Mouse (Mus musculus) MEL (cell line): ENCODE data around the gene Cds2. TPM values are rescaled to one million over a fixed set of nuclear protein-coding genes. Genes with fewer than 3 reads are reported as not detected.

Experiments used
- DNase-seq: peaks from one replicate; pipeline ENCODE4 v3.0.0; 2011; ENCODE audit warnings: low read depth, low spot score
- H3K27ac ChIP-seq: 2 replicates; pipeline ENCODE4 v1.5.1; 2012; ENCODE audit warnings: low read depth, mild to moderate bottlenecking, control low read depth, low read length, moderate library complexity; ENCODE audit not compliant: control insufficient read depth
- H3K27me3 ChIP-seq, 2 experiments: fragments of 150-350 bp in 1 of 2; sonication (generic) in 1 of 2; 2 replicates each; pipeline ENCODE4 v1.6.1; 2012; ENCODE audit warnings: low read length in 2 of 2, mild to moderate bottlenecking in 2 of 2, improper control_type of control experiment in 1 of 2, moderate library complexity in 1 of 2; ENCODE audit not compliant: insufficient read depth in 2 of 2, control insufficient read depth in 1 of 2
- H3K36me3 ChIP-seq, 2 experiments: 2 replicates each; pipeline ENCODE4 v1.6.1; 2012 to 2014; ENCODE audit warnings: low read length in 2 of 2, improper control_type of control experiment in 1 of 2, inconsistent platforms in 1 of 2, mild to moderate bottlenecking in 1 of 2; ENCODE audit not compliant: insufficient read depth in 2 of 2, control insufficient read depth in 1 of 2
- H3K4me1 ChIP-seq, 2 experiments: fragments of 150-350 bp in 1 of 2; sonication (generic) in 1 of 2; 2 replicates each; pipeline ENCODE4 v1.6.1; 2012; ENCODE audit warnings: low read length in 2 of 2, improper control_type of control experiment in 1 of 2, mild to moderate bottlenecking in 1 of 2; ENCODE audit not compliant: insufficient read depth in 2 of 2, control insufficient read depth in 1 of 2
- H3K4me3 ChIP-seq, 2 experiments: fragments of 150-350 bp in 1 of 2; sonication (generic) in 1 of 2; 2 replicates each; pipeline ENCODE4 v1.5.1; 2012; ENCODE audit warnings: low read depth in 2 of 2, low read length in 2 of 2, mild to moderate bottlenecking in 2 of 2, moderate library complexity in 2 of 2, control low read depth in 1 of 2, improper control_type of control experiment in 1 of 2; ENCODE audit not compliant: control insufficient read depth in 1 of 2, insufficient read depth in 1 of 2
- H3K79me2 ChIP-seq: 2 replicates; pipeline ENCODE4 v1.6.1; 2012; ENCODE audit warnings: mild to moderate bottlenecking, low read length, moderate library complexity; ENCODE audit not compliant: control insufficient read depth, poor library complexity, insufficient read depth
- H3K9ac ChIP-seq: 2 replicates; pipeline ENCODE4 v1.6.1; 2012; ENCODE audit warnings: low read depth, mild to moderate bottlenecking, control low read depth, low read length, moderate library complexity; ENCODE audit not compliant: control insufficient read depth, poor library complexity, severe bottlenecking
- H3K9me3 ChIP-seq: fragments of 150-350 bp; sonication (generic); replicated peaks from 2 replicates; pipeline ENCODE4 v1.6.1; 2012; ENCODE audit warnings: mild to moderate bottlenecking, low read length, improper control_type of control experiment, moderate library complexity; ENCODE audit not compliant: insufficient read depth
- BHLHE40 ChIP-seq: IDR thresholded peaks from 2 replicates; pipeline ENCODE4 v1.6.1; 2012; ENCODE audit warnings: low read depth, mild to moderate bottlenecking, inconsistent platforms, low read length, improper control_type of control experiment, borderline replicate concordance
- CHD1 ChIP-seq: IDR thresholded peaks from 2 replicates; pipeline ENCODE4 v1.6.1; 2012; ENCODE audit warnings: low read depth, mild to moderate bottlenecking, inconsistent platforms, low read length, improper control_type of control experiment
- CTCF ChIP-seq, 3 experiments: IDR thresholded peaks in 2 of 3; conservative IDR thresholded peaks in 1 of 3; 2 replicates each; pipeline ENCODE4 v1.5.1; 2011 to 2012; ENCODE audit warnings: low read length in 3 of 3, low read depth in 2 of 3, mild to moderate bottlenecking in 2 of 3, improper control_type of control experiment in 1 of 3, inconsistent platforms in 1 of 3, mixed read lengths in 1 of 3, moderate library complexity in 1 of 3; ENCODE audit not compliant: control insufficient read depth in 1 of 3, insufficient read depth in 1 of 3, poor library complexity in 1 of 3, severe bottlenecking in 1 of 3
- E2F4 ChIP-seq: IDR thresholded peaks from 2 replicates; pipeline ENCODE4 v1.6.1; 2011; ENCODE audit warnings: low read depth, low read length, improper control_type of control experiment, borderline replicate concordance
- ETS1 ChIP-seq: IDR thresholded peaks from 2 replicates; pipeline ENCODE4 v1.6.1; 2012; ENCODE audit warnings: low read depth, mild to moderate bottlenecking, inconsistent platforms, low read length, improper control_type of control experiment, moderate library complexity
- GABPA ChIP-seq: IDR thresholded peaks from 2 replicates; pipeline ENCODE4 v1.6.1; 2012; ENCODE audit warnings: low read depth, mild to moderate bottlenecking, inconsistent platforms, low read length, improper control_type of control experiment, moderate library complexity
- GATA1 ChIP-seq: IDR thresholded peaks from 2 replicates; pipeline ENCODE4 v1.6.1; 2011; ENCODE audit warnings: low read depth, low read length, improper control_type of control experiment
- MXI1 ChIP-seq: IDR thresholded peaks from 2 replicates; pipeline ENCODE4 v1.6.1; 2011; ENCODE audit warnings: mild to moderate bottlenecking, low read depth, low read length, improper control_type of control experiment
- MYC ChIP-seq: IDR thresholded peaks from 2 replicates; pipeline ENCODE4 v1.6.1; 2011; ENCODE audit warnings: low read depth, mild to moderate bottlenecking, low read length, improper control_type of control experiment, moderate library complexity
- TAL1 ChIP-seq: IDR thresholded peaks from 2 replicates; pipeline ENCODE4 v1.6.1; 2012; ENCODE audit warnings: mild to moderate bottlenecking, inconsistent platforms, low read length, moderate library complexity, mixed read lengths
- TCF12 ChIP-seq: IDR thresholded peaks from 2 replicates; pipeline ENCODE4 v1.6.1; 2014; ENCODE audit warnings: low read depth, mild to moderate bottlenecking, inconsistent platforms, low read length, improper control_type of control experiment, moderate library complexity
- UBTF ChIP-seq: IDR thresholded peaks from 2 replicates; pipeline ENCODE4 v1.6.1; 2012; ENCODE audit warnings: low read depth, mild to moderate bottlenecking, inconsistent platforms, low read length, improper control_type of control experiment, moderate library complexity, borderline replicate concordance; ENCODE audit not compliant: insufficient read depth
- ZMIZ1 ChIP-seq: IDR thresholded peaks from 2 replicates; pipeline ENCODE4 v1.6.1; 2012; ENCODE audit warnings: low read depth, mild to moderate bottlenecking, inconsistent platforms, low read length, improper control_type of control experiment, moderate library complexity
- polyA plus RNA-seq, 2 experiments: library from polyadenylated mRNA; stranded (reverse) in 1 of 2; unstranded in 1 of 2; fragments of >175 nt in 1 of 2; fragments of >200 nt in 1 of 2; gene quantifications; 2 replicates each; pipeline versions ENCODE4 v1.2.1 to v1.2.4; 2012; ENCODE audit warnings: low replicate concordance in 2 of 2, low read depth in 1 of 2; ENCODE audit not compliant: insufficient read length in 2 of 2, insufficient read depth in 1 of 2, missing spikeins in 1 of 2
- total RNA-seq: library from RNA; depleted of rRNA; stranded (reverse); fragments of 300-350 nt; gene quantifications from 2 replicates; pipeline ENCODE4 v1.2.3, GENCODE M21; 2012

Gene Cds2
- total and polyA plus RNA-seq, 3 experiments: 8.8 to 28.5 TPM; not detected in 1

GRCm38 (mm10) chr2:132280518-132281120, 17.7 kb downstream of the Cds2 start:
- no peak for DNase-seq
- no peak overlapping the region for H3K27ac ChIP-seq
- H3K9ac ChIP-seq: no peak overlapping the region
- H3K4me1 ChIP-seq: peaks cover 0 to 6% of the 10 kb centered on the region in 2 experiments; a peak in 2 of 4 replicates
- no peaks in the 10 kb centered on the region for H3K9me3 ChIP-seq
- peaks cover 2% of the 10 kb centered on the region; the same call in 1 of the 2 replicates for H3K79me2 ChIP-seq
- H3K27me3 ChIP-seq: no peaks in the 10 kb centered on the region
- no peak for TF ChIP-seq CHD1
- TF ChIP-seq BHLHE40: no peak
- TF ChIP-seq GABPA: no peak
- TF ChIP-seq E2F4: no peak
- no peak for TF ChIP-seq MYC
- no peak for TF ChIP-seq CTCF (IDR thresholded peaks at IDR 0.05 in 2 of 3, conservative IDR thresholded peaks at IDR 0.05 in 1 of 3; ENCODE audit: control insufficient read depth in 1 of 3, insufficient read depth in 1 of 3, low read depth in 2 of 3, low read length in 3 of 3, poor library complexity in 1 of 3, severe bottlenecking in 1 of 3)
- no peak for TF ChIP-seq UBTF
- TF ChIP-seq TAL1: no peak
- no peak for TF ChIP-seq ZMIZ1
- TF ChIP-seq MXI1: no peak
- H3K4me3 ChIP-seq: no peak overlapping the region
- peaks cover 0 to 11% of the 10 kb centered on the region in 2 experiments; a peak in 3 of 4 replicates for H3K36me3 ChIP-seq

GRCm38 (mm10) chr2:132281560-132282452, 18.9 kb downstream of the Cds2 start:
- H3K4me3 ChIP-seq: no peak overlapping the region
- no peak for TF ChIP-seq E2F4
- TF ChIP-seq GATA1: no peak
- no peak for TF ChIP-seq TAL1
- no peak for TF ChIP-seq TCF12
- no peak for TF ChIP-seq ETS1
- TF ChIP-seq, all 39 proteins: peak for 0
- no peak overlapping the region for H3K9ac ChIP-seq
- no peak overlapping the region for H3K27ac ChIP-seq
- DNase-seq: peak; percentile 25
- H3K4me1 ChIP-seq: peaks cover 0 to 6% of the 10 kb centered on the region in 2 experiments; a peak in 2 of 4 replicates
- 0 out of 2 replicates have a peak, but pooled peaks cover 2% of the 10 kb centered on the region for H3K79me2 ChIP-seq
- no peaks in the 10 kb centered on the region for H3K9me3 ChIP-seq
- H3K27me3 ChIP-seq: no peaks in the 10 kb centered on the region
- H3K36me3 ChIP-seq: peaks cover 0 to 11% of the 10 kb centered on the region in 2 experiments; a peak in 3 of 4 replicates
